Mouse (Mus musculus) liver, adult 2 months (tissue): ENCODE measurements at regions not wholly inside any gene's neighbourhood (a gene's known extent, or its start where the extent isn't known, plus 50 kb on each side); places are given as distances from the start of the nearest gene placed in this dataset.
A peak's percentile ranks its signal among the peaks of the same experiment; 100 is the strongest.

Source experiments
- DNase-seq: peaks from one replicate; pipeline ENCODE4 v3.0.0-alpha.2; 2011; ENCODE audit warnings: low read depth, low spot score; ENCODE audit errors: extremely low read depth
- H3K27ac ChIP-seq: fragments of 200-500 bp; replicated peaks from 2 replicates; pipeline ENCODE4 v1.5.1; 2012; ENCODE audit warnings: low read depth, mild to moderate bottlenecking, control low read depth, inconsistent platforms, low read length; ENCODE audit not compliant: insufficient read depth
- H3K27me3 ChIP-seq: fragments of 200-500 bp; 2 replicates; pipeline ENCODE4 v1.6.1; 2012; ENCODE audit warnings: mild to moderate bottlenecking, moderate library complexity, low read length, inconsistent platforms; ENCODE audit not compliant: control insufficient read depth, insufficient read depth
- H3K36me3 ChIP-seq: fragments of 200-500 bp; 2 replicates; pipeline ENCODE4 v1.6.1; 2012; ENCODE audit warnings: low read length, inconsistent platforms; ENCODE audit not compliant: control insufficient read depth, insufficient read depth
- H3K4me1 ChIP-seq: fragments of 200-500 bp; 2 replicates; pipeline ENCODE4 v1.6.1; 2011; ENCODE audit warnings: low read length; ENCODE audit not compliant: control insufficient read depth, insufficient read depth
- H3K4me3 ChIP-seq: fragments of 200-500 bp; 2 replicates; pipeline ENCODE4 v1.5.1; 2011; ENCODE audit warnings: low read depth, mild to moderate bottlenecking, control low read depth, low read length, moderate library complexity; ENCODE audit not compliant: insufficient read depth
- H3K79me2 ChIP-seq: fragments of 200-500 bp; 2 replicates; pipeline ENCODE4 v1.6.1; 2012; ENCODE audit warnings: inconsistent platforms, mild to moderate bottlenecking, low read length, moderate library complexity; ENCODE audit not compliant: control insufficient read depth, insufficient read depth
- H3K9ac ChIP-seq: fragments of 200-500 bp; 2 replicates; pipeline ENCODE4 v1.6.1; 2012; ENCODE audit warnings: low read depth, mild to moderate bottlenecking, control low read depth, inconsistent platforms, low read length
- CTCF ChIP-seq: fragments of 200-500 bp; IDR thresholded peaks from 2 replicates; pipeline ENCODE4 v1.5.1; 2011; ENCODE audit warnings: low read depth, low read length, control low read depth
- POLR2A ChIP-seq: fragments of 200-500 bp; IDR thresholded peaks from 2 replicates; pipeline ENCODE4 v1.6.1; 2011; ENCODE audit warnings: low read length, control low read depth; ENCODE audit not compliant: insufficient read depth; ENCODE audit errors: extremely low read depth
- WGBS: fragments of 180-500 bp; shearing (Covaris S2); methylation state at CpG from one replicate; pipeline ENCODE4 v1.1.7; 2018; 5-methylcytosine and 5-hydroxymethylcytosine counted together

DNA sequence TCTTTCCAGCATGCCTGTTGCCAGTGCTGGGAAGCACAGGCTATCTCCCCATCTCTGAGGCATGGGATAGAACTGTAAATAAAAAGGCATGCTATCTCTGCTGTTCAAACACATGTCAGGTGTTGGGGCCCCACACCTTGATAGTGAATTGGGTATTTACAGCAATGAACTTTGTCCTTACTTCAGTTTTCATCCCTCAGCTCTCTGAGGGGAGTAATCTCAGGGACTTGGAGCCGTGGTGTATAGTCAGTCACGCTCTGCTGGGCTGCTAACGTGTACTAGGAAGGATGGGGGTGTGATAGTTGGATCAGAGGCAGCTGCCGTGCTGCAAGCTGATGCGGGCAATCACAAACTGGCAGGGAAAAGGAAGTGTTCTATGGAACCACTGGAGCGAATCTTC lies 91.5 kb upstream of the Prkg2 start:
- TF ChIP-seq POLR2A (no peak), CTCF (no peak)

DNA sequence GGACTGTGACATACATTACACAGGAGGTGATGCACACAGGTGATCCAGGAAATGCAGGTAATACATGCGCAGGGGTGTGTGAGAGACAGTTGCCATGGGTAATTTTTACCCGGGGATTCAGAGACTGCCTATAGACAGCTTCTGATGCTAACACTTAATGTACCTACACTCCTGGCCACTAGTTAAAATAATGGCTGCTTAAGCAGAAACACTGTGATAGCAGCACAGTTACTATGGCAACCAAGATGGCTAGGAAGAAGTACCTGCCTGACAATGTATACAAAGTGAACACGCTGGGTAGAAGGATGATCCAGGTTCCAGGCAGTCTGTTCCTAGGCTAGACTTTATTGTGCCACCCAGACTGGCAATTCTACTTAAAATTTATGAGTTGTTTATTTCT lies 88.3 kb upstream of the Prkg2 start:
- no peak for DNase-seq
- Histone ChIP-seq H3K27ac (no peak overlapping the region), H3K36me3 (no peaks in the 10 kb centered on the region), H3K79me2 (no peaks in the 10 kb centered on the region), H3K4me1 (no peaks in the 10 kb centered on the region), H3K9ac (no peak overlapping the region), H3K4me3 (no peak overlapping the region), H3K27me3 (no peaks in the 10 kb centered on the region)
- 83% methylated on average over 3 of the region's 3 CpGs for WGBS
- no peak for TF ChIP-seq POLR2A
- TF ChIP-seq CTCF, result no peak

More for the DNA sequence above, 91.5 kb upstream of the Prkg2 start:
- Histone ChIP-seq H3K27ac (no peak overlapping the region), H3K4me1 (no peaks in the 10 kb centered on the region), H3K4me3 (no peak overlapping the region), H3K27me3 (no peaks in the 10 kb centered on the region), H3K9ac (no peak overlapping the region), H3K36me3 (no peaks in the 10 kb centered on the region), H3K79me2 (no peaks in the 10 kb centered on the region)
- WGBS, result 63% methylated on average over 6 of the region's 6 CpGs
- no peak for DNase-seq

DNA sequence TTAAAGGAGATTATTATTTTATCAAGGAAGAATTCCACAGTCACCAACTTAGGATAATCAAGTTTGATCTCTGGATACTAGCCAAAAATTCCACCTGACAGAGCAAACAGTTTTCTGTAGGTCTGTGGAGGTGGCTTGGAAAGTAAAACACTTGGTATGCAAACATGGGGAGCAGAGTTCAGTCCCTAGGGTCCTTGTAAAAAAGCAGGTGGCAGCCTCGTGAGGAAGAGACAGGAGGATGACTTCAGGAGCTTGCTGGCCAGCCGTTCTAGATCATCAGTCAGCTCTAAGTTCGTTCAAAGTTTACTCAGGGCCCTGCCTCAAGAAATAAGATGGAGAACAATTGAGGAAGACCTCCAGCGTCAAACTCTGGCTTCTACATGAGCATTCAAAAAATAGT lies 74.6 kb upstream of the Prkg2 start:
- WGBS, result 59% methylated on average over 4 of the region's 4 CpGs
- no peak overlapping the region for H3K4me3 ChIP-seq
- no peak overlapping the region for H3K27ac ChIP-seq
- no peaks in the 10 kb centered on the region for H3K79me2 ChIP-seq
- DNase-seq, result no peak
- H3K27me3 ChIP-seq, result no peaks in the 10 kb centered on the region
- H3K4me1 ChIP-seq, result no peaks in the 10 kb centered on the region
- no peak for TF ChIP-seq POLR2A
- TF ChIP-seq CTCF, result no peak
- no peaks in the 10 kb centered on the region for H3K36me3 ChIP-seq
- H3K9ac ChIP-seq, result no peak overlapping the region

- no peaks in the 10 kb centered on the region for H3K36me3 ChIP-seq
- H3K9ac ChIP-seq, result no peak overlapping the region
- H3K4me1 ChIP-seq, result no peaks in the 10 kb centered on the region
- no peak for DNase-seq
- no peak overlapping the region for H3K4me3 ChIP-seq
- no peaks in the 10 kb centered on the region for H3K27me3 ChIP-seq
- H3K27ac ChIP-seq, result no peak overlapping the region
- WGBS, result 75% methylated on average over 4 of the region's 4 CpGs
- H3K79me2 ChIP-seq, result no peaks in the 10 kb centered on the region
- TF ChIP-seq POLR2A, result no peak
- TF ChIP-seq CTCF, result no peak
Measured at GRCm38 (mm10) chr5:99111235-99111634, 74.1 kb upstream of the Prkg2 start.

- peak overlapping the region; percentile 76 for H3K27ac ChIP-seq
- H3K27me3 ChIP-seq, result no peaks in the 10 kb centered on the region
- no peak for TF ChIP-seq POLR2A
- TF ChIP-seq CTCF, result no peak
- H3K36me3 ChIP-seq, result no peaks in the 10 kb centered on the region
- H3K9ac ChIP-seq, result no peak overlapping the region
- H3K4me1 ChIP-seq, result peaks cover 9% of the 10 kb centered on the region
- no peaks in the 10 kb centered on the region for H3K79me2 ChIP-seq
- no peak overlapping the region for H3K4me3 ChIP-seq
- peak; percentile 93 for DNase-seq
- 18% methylated on average over 6 of the region's 6 CpGs for WGBS
Measured at GRCm38 (mm10) chr5:99099727-99100116, 62.6 kb upstream of the Prkg2 start.

DNA sequence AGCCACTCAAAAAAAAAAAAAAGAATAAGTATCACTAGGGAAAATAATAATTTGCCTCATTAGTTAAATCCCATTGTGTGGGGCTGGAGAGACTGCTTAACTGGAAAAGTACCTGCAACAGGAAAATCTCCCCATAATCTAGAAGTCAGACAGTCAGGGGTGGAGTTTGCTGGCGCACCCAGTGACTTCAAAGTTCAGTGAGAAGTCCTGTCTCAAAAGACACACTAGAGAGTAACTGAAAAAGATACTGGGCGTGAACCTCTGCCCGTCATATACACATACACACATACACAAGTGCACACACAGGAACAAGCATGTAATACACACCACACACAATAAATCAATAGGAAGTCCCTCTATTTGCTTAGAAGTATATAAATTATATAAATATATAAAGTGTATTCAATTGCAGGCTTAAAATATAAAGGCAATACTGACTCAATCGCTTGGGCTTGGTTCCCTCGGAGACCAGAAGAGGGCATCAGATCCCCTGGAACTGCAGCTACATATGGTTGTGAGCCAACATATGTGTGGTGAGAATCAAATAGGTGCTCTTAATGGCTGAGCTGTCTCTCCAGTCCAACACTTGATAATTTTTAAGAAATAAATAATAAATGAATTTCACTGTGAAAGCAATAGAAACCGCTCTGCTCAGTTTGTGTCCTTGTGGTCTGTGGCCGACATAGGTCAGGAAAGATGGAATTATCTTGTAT lies 62.0 kb upstream of the Prkg2 start:
- Histone ChIP-seq H3K4me1 (peaks cover 9% of the 10 kb centered on the region), H3K9ac (no peak overlapping the region), H3K36me3 (no peaks in the 10 kb centered on the region), H3K79me2 (no peaks in the 10 kb centered on the region), H3K27ac (peak overlapping the region; percentile 76), H3K4me3 (no peak overlapping the region), H3K27me3 (no peaks in the 10 kb centered on the region)
- TF ChIP-seq CTCF, result peak; percentile 13; the same call in 1 of the 2 replicates
- no peak for TF ChIP-seq POLR2A
- 84% methylated on average over 7 of the region's 7 CpGs for WGBS
- peak; percentile 31 for DNase-seq
